10 mouse cellular contexts compared by ENCODE assay signal in the genomic region with DNA sequence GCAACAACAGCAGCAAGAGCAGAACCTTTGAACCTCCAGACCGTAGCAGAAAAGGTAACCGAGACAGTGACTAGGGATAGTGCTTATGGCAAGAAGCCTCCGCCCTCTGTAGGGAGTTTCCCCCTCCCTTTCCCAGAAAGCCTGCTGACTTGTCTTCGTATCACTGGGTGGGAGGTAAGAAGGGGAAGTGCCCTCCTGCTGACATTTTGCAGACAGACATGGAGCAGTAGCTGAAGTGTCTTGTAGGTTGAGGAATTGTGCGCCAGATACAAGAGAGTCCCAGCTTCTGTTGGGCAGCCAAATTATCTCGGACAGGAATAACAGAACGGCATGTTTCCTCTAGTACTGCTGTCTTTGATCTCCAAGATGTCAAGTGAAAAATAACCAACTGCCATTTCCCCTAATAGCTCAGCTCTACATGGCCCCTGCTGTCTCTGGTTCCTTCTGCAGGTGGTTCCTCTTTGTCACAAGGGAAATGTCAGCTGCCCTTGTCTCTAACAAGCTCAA. TPM values are rescaled to one million over a fixed set of nuclear protein-coding genes. Genes with fewer than 3 reads are reported as not detected.
A peak's percentile ranks its signal among the peaks of the same experiment; 100 is the strongest.
DNase-seq lines count a peak whose midpoint lies in the region; ATAC-seq lines count a peak whose summit lies in the region.
"Had no signal": no experiment of that assay in that cellular context is flagged by ENCODE, and none has a peak within 500 bp of the region (broad histone marks: within the 10 kb centered on the region; RNA-seq: fewer than 3 reads in every experiment).

No protein-coding gene starts in this region.

- 14% methylated on average over 7 of the region's 7 CpGs for WGBS in heart, embryonic 14.5 days
- 68% methylated on average over 7 of the region's 7 CpGs for WGBS in midbrain, embryonic 15.5 days

- no peaks in the 10 kb centered on the region for H3K36me3 ChIP-seq in heart, embryonic 14.5 days (ENCODE audit: control insufficient read depth, insufficient read depth, low read length)
- H3K36me3 ChIP-seq in midbrain, embryonic 15.5 days (replicated peaks), result no peaks in the 10 kb centered on the region
- H3K36me3 ChIP-seq: embryonic facial prominence, embryonic 13.5 days; limb, embryonic 12.5 days had no signal

- H3K27ac ChIP-seq in heart, embryonic 14.5 days (replicated peaks in 1 of 2; ENCODE audit: control insufficient read depth in 1 of 2, insufficient read depth in 1 of 2, low read depth in 2 of 2, low read length in 2 of 2), result no peak overlapping the region
- no peak overlapping the region for H3K27ac ChIP-seq in midbrain, embryonic 15.5 days
- H3K27ac ChIP-seq: embryonic facial prominence, embryonic 13.5 days; limb, embryonic 12.5 days had no signal

- intact Hi-C loops in heart, postnatal 10 days (cut with DNase I), result no loop called here

- H3K4me1 ChIP-seq in heart, embryonic 14.5 days (ENCODE audit: control insufficient read depth in 2 of 2, insufficient read depth in 2 of 2, low read length in 2 of 2), result peaks cover 2 to 3% of the 10 kb centered on the region in 2 experiments; a peak in 3 of 4 replicates
- H3K4me1 ChIP-seq in midbrain, embryonic 15.5 days, result no peaks in the 10 kb centered on the region
- H3K4me1 ChIP-seq: embryonic facial prominence, embryonic 13.5 days; limb, embryonic 12.5 days had no signal

- ATAC-seq in heart, embryonic 14.5 days (ENCODE audit: insufficient number of reproducible peaks, insufficient read depth, low FRiP score, low read depth), result no peak
- no peak for ATAC-seq in midbrain, embryonic 15.5 days (replicated peaks)

- no peak for DNase-seq in heart, postnatal 10 days
- peak; percentile 57 for DNase-seq in ZHBTc4 (ENCODE audit: low read depth, low spot score)
- DNase-seq in liver, result peak; percentile 75
- DNase-seq in spleen, postnatal 36 days (ENCODE audit: low spot score in 2 of 2), result peak; percentile 53 to 57
- DNase-seq in gastrocnemius, postnatal 10 days, result no peak
- DNase-seq in ovary, postnatal 36 days (ENCODE audit: low spot score), result no peak

- peak overlapping the region; percentile 43 for H3K4me2 ChIP-seq in heart, embryonic 14.5 days (ENCODE audit: low read length)
- H3K4me2 ChIP-seq in midbrain, embryonic 15.5 days, result no peak overlapping the region
- H3K4me2 ChIP-seq: embryonic facial prominence, embryonic 13.5 days; limb, embryonic 12.5 days had no signal

- no peaks in the 10 kb centered on the region for H3K27me3 ChIP-seq in heart, embryonic 14.5 days (ENCODE audit: control insufficient read depth, insufficient read depth, low read length)
- H3K27me3 ChIP-seq in midbrain, embryonic 15.5 days (replicated peaks), result no peaks in the 10 kb centered on the region
- H3K27me3 ChIP-seq: embryonic facial prominence, embryonic 13.5 days; limb, embryonic 12.5 days had no signal

- H3K9me3 ChIP-seq in heart, embryonic 14.5 days (ENCODE audit: control insufficient read depth, low read length), result no peaks in the 10 kb centered on the region
- no peaks in the 10 kb centered on the region for H3K9me3 ChIP-seq in midbrain, embryonic 15.5 days
- H3K9me3 ChIP-seq: embryonic facial prominence, embryonic 13.5 days; limb, embryonic 12.5 days had no signal

- H3K4me3 ChIP-seq in heart, embryonic 14.5 days (ENCODE audit: control insufficient read depth in 1 of 2, insufficient read depth in 1 of 2, low read depth in 1 of 2, low read length in 2 of 2), result no peak overlapping the region
- H3K4me3 ChIP-seq in midbrain, embryonic 15.5 days, result no peak overlapping the region
- H3K4me3 ChIP-seq: embryonic facial prominence, embryonic 13.5 days; limb, embryonic 12.5 days had no signal

- H3K9ac ChIP-seq in heart, embryonic 14.5 days (ENCODE audit: low read length), result no peak overlapping the region
- H3K9ac ChIP-seq in midbrain, embryonic 15.5 days, result no peak overlapping the region
- H3K9ac ChIP-seq: embryonic facial prominence, embryonic 13.5 days; limb, embryonic 12.5 days had no signal

RNA-seq across cellular contexts. Expression of a gene that starts 27.7 kb away (rescaled TPM):
- polyA plus RNA-seq in heart, embryonic 14.5 days (2014; fragmentation: Nextera tagmentation; extraction: Ambion mirVana), result 0.22 TPM in 1 of 2 replicates, not detected in the other
- not detected for total RNA-seq in heart, postnatal 10 days (2021)
- total RNA-seq in gastrocnemius, postnatal 10 days (2021), result not detected
- polyA plus RNA-seq in midbrain, embryonic 15.5 days (2015; fragmentation: Nextera tagmentation; extraction: Ambion mirVana), result 3.3 and 3.7 TPM in 2 replicates

Comparison
In these comparisons a context has a peak if more than half of its experiments do, and no peak if none do; other contexts are left out.
1. DNase-seq: peak in ZHBTc4 (single experiment), liver (single experiment) and spleen, postnatal 36 days (2 of 2); none in heart, postnatal 10 days (0 of 2), gastrocnemius, postnatal 10 days (single experiment) and ovary, postnatal 36 days (single experiment).